Mouse (Mus musculus) olfactory bulb, adult 2 months (tissue): Measurements from ENCODE around the gene Ankrd44. TPM values are rescaled to one million over a fixed set of nuclear protein-coding genes. Genes with fewer than 3 reads are reported as not detected.

ENCODE experiments used
- H3K27ac ChIP-seq: fragments of 200-500 bp; 2 replicates; pipeline ENCODE4 v1.5.1; 2012; ENCODE audit warnings: low read depth, low read length; ENCODE audit not compliant: insufficient read depth
- H3K4me1 ChIP-seq: fragments of 200-500 bp; 2 replicates; pipeline ENCODE4 v1.6.1; 2012; ENCODE audit warnings: low read length; ENCODE audit not compliant: control insufficient read depth, insufficient read depth
- H3K4me3 ChIP-seq: fragments of 200-500 bp; 2 replicates; pipeline ENCODE4 v1.5.1; 2012; ENCODE audit warnings: mild to moderate bottlenecking, low read depth, low read length, moderate library complexity; ENCODE audit not compliant: insufficient read depth
- CTCF ChIP-seq: fragments of 200-500 bp; IDR thresholded peaks from 2 replicates; pipeline ENCODE4 v1.5.1; 2012; ENCODE audit warnings: low read depth, mild to moderate bottlenecking, low read length, moderate library complexity; ENCODE audit not compliant: insufficient read depth
- POLR2A ChIP-seq: fragments of 200-500 bp; IDR thresholded peaks from 2 replicates; pipeline ENCODE4 v1.6.1; 2012; ENCODE audit warnings: mild to moderate bottlenecking, low read depth, low read length, moderate library complexity; ENCODE audit not compliant: insufficient read depth
- WGBS: fragments of 180-500 bp; shearing (Covaris S2); methylation state at CpG from one replicate; pipeline ENCODE4 v1.1.7; 2018; 5-methylcytosine and 5-hydroxymethylcytosine counted together
- polyA plus RNA-seq: library from polyadenylated mRNA; stranded (reverse); fragments of >200 nt; gene quantifications from 2 replicates; pipeline ENCODE4 v1.2.4, GENCODE M21; 2012; ENCODE audit warnings: low replicate concordance; ENCODE audit not compliant: missing spikeins, insufficient read depth, insufficient read length

Ankrd44 gene
- polyA plus RNA-seq, 1 experiment, result not detected

- Histone ChIP-seq H3K27ac (no peak overlapping the region), H3K4me3 (no peak overlapping the region), H3K4me1 (no peaks in the 10 kb centered on the region)
- WGBS, result 59% methylated on average over 3 of the region's 3 CpGs
- TF ChIP-seq CTCF (no peak), POLR2A (no peak)
These were observed 278.8 kb downstream of the Ankrd44 start for GRCm38 (mm10) chr1:54647335-54647745.

DNA sequence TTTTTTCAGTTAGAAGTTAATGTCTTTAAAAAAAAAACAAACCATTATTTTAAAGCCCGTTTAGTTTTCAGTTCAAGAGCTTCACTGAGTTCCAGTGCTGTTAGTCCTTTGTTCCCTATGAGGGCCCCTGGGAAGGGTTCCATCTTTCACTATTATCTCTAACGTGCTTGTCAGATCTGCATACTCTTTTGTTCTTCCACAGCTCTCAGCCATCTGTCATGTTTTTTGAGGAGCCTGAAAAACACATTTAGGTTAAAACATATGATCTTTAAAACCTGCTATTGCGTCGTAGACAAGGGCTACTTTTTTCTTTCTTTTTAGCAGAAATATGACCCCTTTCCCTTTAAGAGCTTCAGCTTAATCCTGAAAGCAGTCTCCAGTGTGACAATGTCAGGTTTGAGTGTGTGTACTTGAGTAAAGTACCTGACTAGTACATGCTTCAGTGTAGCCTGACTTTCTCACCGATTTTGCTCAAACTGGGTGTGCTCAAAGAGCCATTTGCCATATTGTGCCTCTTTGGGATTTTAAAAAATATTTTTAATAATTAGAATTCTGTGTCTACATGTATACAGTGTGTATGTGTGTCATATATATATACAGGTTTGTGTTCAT, 285.9 kb downstream of the Ankrd44 start:
- TF ChIP-seq CTCF (no peak), POLR2A (no peak)
- no peaks in the 10 kb centered on the region for H3K4me1 ChIP-seq
- no peak overlapping the region for H3K27ac ChIP-seq
- H3K4me3 ChIP-seq, result no peak overlapping the region
- 57% methylated on average over 5 of the region's 5 CpGs for WGBS

- no peak overlapping the region for H3K27ac ChIP-seq
- TF ChIP-seq POLR2A (no peak), CTCF (no peak)
These were observed 286.6 kb downstream of the Ankrd44 start for GRCm38 (mm10) chr1:54639506-54640078.

GRCm38 (mm10) chr1:54639076-54639475, 287.1 kb downstream of the Ankrd44 start:
- no peaks in the 10 kb centered on the region for H3K4me1 ChIP-seq
- no peak overlapping the region for H3K27ac ChIP-seq
- WGBS, result 95% methylated on average over 2 of the region's 2 CpGs
- TF ChIP-seq CTCF, result no peak
- TF ChIP-seq POLR2A, result no peak
- no peak overlapping the region for H3K4me3 ChIP-seq

More at GRCm38 (mm10) chr1:54639506-54640078, 286.6 kb downstream of the Ankrd44 start:
- no peaks in the 10 kb centered on the region for H3K4me1 ChIP-seq
- no peak overlapping the region for H3K4me3 ChIP-seq
- WGBS, result 61% methylated on average over 6 of the region's 6 CpGs

DNA sequence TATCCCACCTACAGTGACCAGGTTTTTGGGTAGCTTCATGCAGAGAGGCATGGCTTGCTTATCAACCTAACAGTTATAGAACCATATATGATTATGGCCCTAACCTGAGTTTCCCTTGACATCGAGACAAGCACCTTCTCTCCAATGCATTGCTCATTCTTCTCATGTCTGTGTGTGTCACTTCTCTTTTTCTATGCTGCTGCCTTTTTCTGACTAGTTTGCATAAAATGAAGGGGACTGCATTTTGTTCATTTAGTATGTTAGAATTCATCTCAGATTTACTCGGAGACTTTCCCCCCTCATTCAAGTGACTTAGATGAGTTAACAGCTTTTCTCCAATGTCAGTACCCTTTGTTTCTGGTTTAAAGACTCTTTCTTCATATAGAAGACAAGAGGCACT, 288.8 kb downstream of the Ankrd44 start:
- no peak overlapping the region for H3K27ac ChIP-seq
- no peak for TF ChIP-seq POLR2A
- no peak for TF ChIP-seq CTCF
- H3K4me1 ChIP-seq, result no peaks in the 10 kb centered on the region
- no peak overlapping the region for H3K4me3 ChIP-seq
- WGBS, result 82% methylated on average over 2 of the region's 2 CpGs

DNA sequence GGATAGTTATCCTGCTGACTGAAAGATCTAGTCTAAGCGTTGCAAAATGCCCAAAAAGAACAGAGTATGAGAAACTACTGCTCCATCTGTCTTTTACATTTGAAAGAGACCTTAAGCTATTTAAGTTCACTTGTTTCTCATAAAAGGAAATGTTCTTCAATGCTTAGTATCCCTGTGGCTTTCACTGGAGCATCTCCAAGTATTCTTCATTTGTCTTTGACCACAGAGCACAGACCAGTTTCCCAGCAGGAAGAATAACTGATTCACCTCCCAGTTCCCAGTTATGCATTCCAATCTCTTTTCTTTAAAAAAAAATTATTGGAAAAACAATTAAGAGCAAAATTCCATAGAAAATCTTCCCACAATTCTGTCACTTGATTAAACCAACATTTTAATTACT, 297.1 kb downstream of the Ankrd44 start:
- TF ChIP-seq POLR2A, result no peak
- TF ChIP-seq CTCF, result no peak
- H3K4me3 ChIP-seq, result no peak overlapping the region
- 56% methylated on average over 1 of the region's 1 CpGs for WGBS

GRCm38 (mm10) chr1:54614963-54615362, 311.2 kb downstream of the Ankrd44 start:
- no peak overlapping the region for H3K4me3 ChIP-seq
- TF ChIP-seq POLR2A (no peak), CTCF (no peak)
- H3K27ac ChIP-seq, result no peak overlapping the region

More for the DNA sequence above, 297.1 kb downstream of the Ankrd44 start:
- Histone ChIP-seq H3K4me1 (no peaks in the 10 kb centered on the region), H3K27ac (no peak overlapping the region)

GRCm38 (mm10) chr1:54612344-54612743, 313.8 kb downstream of the Ankrd44 start:
- no peaks in the 10 kb centered on the region for H3K4me1 ChIP-seq
- H3K4me3 ChIP-seq, result no peak overlapping the region
- 83% methylated on average over 6 of the region's 6 CpGs for WGBS
- H3K27ac ChIP-seq, result no peak overlapping the region
- TF ChIP-seq CTCF (no peak), POLR2A (no peak)

More at GRCm38 (mm10) chr1:54614963-54615362, 311.2 kb downstream of the Ankrd44 start:
- 79% methylated on average over 6 of the region's 6 CpGs for WGBS
- H3K4me1 ChIP-seq, result no peaks in the 10 kb centered on the region

- no peak overlapping the region for H3K4me3 ChIP-seq
- 77% methylated on average over 7 of the region's 7 CpGs for WGBS
- TF ChIP-seq CTCF (no peak), POLR2A (no peak)
- H3K27ac ChIP-seq, result no peak overlapping the region
- H3K4me1 ChIP-seq, result no peaks in the 10 kb centered on the region
These were observed 314.3 kb downstream of the Ankrd44 start for GRCm38 (mm10) chr1:54611891-54612290.
